Mouse (Mus musculus): ENCODE results near the gene Copz2. TPM values are rescaled to one million over a fixed set of nuclear protein-coding genes. Genes with fewer than 3 reads are reported as not detected.

Gene Copz2
- polyA plus RNA-seq, 1 experiment from 2014 or later = 56.8 TPM

DNA sequence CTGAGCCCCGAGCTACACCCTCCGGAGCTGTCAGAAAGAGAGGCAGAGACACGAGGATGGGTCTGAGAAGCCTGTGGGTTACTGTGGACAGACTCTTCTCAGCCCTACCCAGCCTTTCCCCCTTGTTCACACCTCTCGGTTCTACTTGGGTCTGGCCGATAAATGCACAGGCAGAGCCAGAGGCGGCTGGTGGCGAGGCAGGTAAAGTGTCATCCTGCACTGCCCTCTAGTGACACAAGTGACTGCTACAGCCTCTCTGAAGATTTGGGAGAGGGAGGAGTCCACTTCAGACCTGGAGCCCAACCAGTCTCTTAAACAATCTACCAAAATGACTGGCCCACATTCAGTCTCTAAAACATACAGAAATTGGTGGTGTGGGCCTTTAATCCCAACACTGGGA lies 60.3 kb downstream of the Copz2 start:
- Histone ChIP-seq H3K4me1 (ENCODE audit: control insufficient read depth, insufficient read depth, low read length) (peaks cover 5% of the 10 kb centered on the region; the same call in 1 of the 2 replicates), H3K4me3 (ENCODE audit: low read depth, low read length) (no peak overlapping the region), H3K4me2 (ENCODE audit: low read depth, severe bottlenecking) (no peak overlapping the region), H3K36me3 (ENCODE audit: control insufficient read depth, insufficient read depth, low read length) (peaks cover 2% of the 10 kb centered on the region; the same call in 1 of the 2 replicates), H3K27ac (replicated peaks; ENCODE audit: low read depth, low read length) (no peak overlapping the region), H3K9ac (ENCODE audit: low read length) (no peak overlapping the region), H3K27me3 (ENCODE audit: control insufficient read depth, insufficient read depth, low read length) (no peaks in the 10 kb centered on the region), H3K9me3 (ENCODE audit: control insufficient read depth, low read length) (no peaks in the 10 kb centered on the region)
- peak; percentile 90 for DNase-seq (ENCODE audit: low spot score)
- peak; percentile 49; the same call in 1 of the 2 replicates for ATAC-seq (ENCODE audit: insufficient number of reproducible peaks, low FRiP score, low TSS enrichment, low read depth)
- 30% methylated on average over 7 of the region's 7 CpGs for WGBS

MicroRNAs within 50 kb of the gene (microRNA counts, 519-probe panel; counts per million panel counts)
- 4,654 counts per million, percentile 74 among the panel's probes with 10 or more counts for microRNA mmu-miR-152

Small RNA genes lying within 50 kb of the gene (microRNA-seq; reads per million reads assigned to microRNA genes)
- 75.7 reads per million, percentile 45 among the genes with 10 or more reads in this experiment for gene Mir152

Other genes with a start within 250 kb of the Copz2 start
- gene Snx11, start 72.3 kb upstream of the Copz2 start, polyA plus RNA-seq (2014; fragmentation: Nextera tagmentation; extraction: Ambion mirVana) = 10.3 and 11.3 TPM in 2 replicates
- gene Cbx1, start 60.7 kb upstream of the Copz2 start, polyA plus RNA-seq (2014; fragmentation: Nextera tagmentation; extraction: Ambion mirVana) = 172 and 179 TPM in 2 replicates
- gene Nfe2l1, start 19.9 kb upstream of the Copz2 start, polyA plus RNA-seq (2014; fragmentation: Nextera tagmentation; extraction: Ambion mirVana) = 30.1 and 33.7 TPM in 2 replicates
- 72.5 and 77.0 TPM in 2 replicates for gene Cdk5rap3, start 66.6 kb downstream of the Copz2 start, polyA plus RNA-seq (2014; fragmentation: Nextera tagmentation; extraction: Ambion mirVana)
- gene Prr15l, start 78.2 kb downstream of the Copz2 start, polyA plus RNA-seq (2014; fragmentation: Nextera tagmentation; extraction: Ambion mirVana) = 0.35 and 0.97 TPM in 2 replicates
- 25.5 and 27.5 TPM in 2 replicates for gene Pnpo, start 94.1 kb downstream of the Copz2 start, polyA plus RNA-seq (2014; fragmentation: Nextera tagmentation; extraction: Ambion mirVana)
- gene Sp2, start 133.1 kb downstream of the Copz2 start, polyA plus RNA-seq (2014; fragmentation: Nextera tagmentation; extraction: Ambion mirVana) = 23.4 and 25.8 TPM in 2 replicates
- 2.1 and 2.4 TPM in 2 replicates for gene Sp6, start 163.5 kb downstream of the Copz2 start, polyA plus RNA-seq (2014; fragmentation: Nextera tagmentation; extraction: Ambion mirVana)
- 31.9 and 34.4 TPM in 2 replicates for gene Scrn2, start 180.1 kb downstream of the Copz2 start, polyA plus RNA-seq (2014; fragmentation: Nextera tagmentation; extraction: Ambion mirVana)
- 0.79 and 1.4 TPM in 2 replicates for gene Lrrc46, start 191.5 kb downstream of the Copz2 start, polyA plus RNA-seq (2014; fragmentation: Nextera tagmentation; extraction: Ambion mirVana)
- 93.0 and 96.5 TPM in 2 replicates for gene Mrpl10, start 191.7 kb downstream of the Copz2 start, polyA plus RNA-seq (2014; fragmentation: Nextera tagmentation; extraction: Ambion mirVana)
- 5.8 and 6.3 TPM in 2 replicates for gene Osbpl7, start 200.8 kb downstream of the Copz2 start, polyA plus RNA-seq (2014; fragmentation: Nextera tagmentation; extraction: Ambion mirVana)